In the genomic region with DNA sequence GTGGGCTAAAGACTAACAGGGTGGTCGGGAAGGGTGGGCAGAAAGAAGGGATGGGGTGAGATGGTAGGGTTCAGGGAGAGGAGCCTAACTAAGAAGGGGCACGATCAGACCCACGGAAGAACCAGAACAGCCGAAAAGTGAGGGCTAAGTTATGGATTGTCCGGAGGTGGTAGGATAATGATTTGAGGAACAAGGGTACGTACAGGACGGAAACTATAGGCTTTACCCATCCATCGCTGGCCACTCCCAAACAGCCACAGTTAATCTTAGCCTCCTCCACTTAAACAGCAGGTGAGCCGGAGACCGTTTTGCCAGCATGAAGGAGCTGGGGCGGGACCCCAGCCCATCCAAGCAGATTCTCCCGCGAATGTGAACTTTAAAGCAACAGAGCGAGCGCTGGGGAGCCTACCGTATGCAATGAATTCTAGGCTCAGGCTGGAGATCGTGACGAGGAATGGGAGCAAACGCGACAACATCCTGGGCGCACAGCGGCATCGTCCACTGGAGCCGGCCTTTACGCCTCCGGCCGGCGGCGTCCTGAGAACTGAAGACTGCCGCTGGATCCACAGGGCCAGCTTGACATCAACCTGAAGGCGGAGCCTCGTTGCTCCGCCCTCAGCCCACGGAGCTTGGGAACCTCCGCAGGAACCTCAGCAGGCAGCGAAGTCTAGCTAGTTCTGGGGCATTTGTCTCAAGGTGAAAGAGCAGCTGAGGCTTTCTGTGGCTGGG, we compare ENCODE assay signal across 8 mouse cellular contexts. TPM values are rescaled to one million over a fixed set of nuclear protein-coding genes. Genes with fewer than 3 reads are reported as not detected.
DNase-seq lines count a peak whose midpoint lies in the region; ATAC-seq and TF ChIP-seq lines count a peak whose summit lies in the region.

A gene (minus strand): TSS at position 553 of the 729 bp plus-strand sequence.

- no peaks in the 10 kb centered on the region for H3K4me1 ChIP-seq in ES-Bruce4 (ENCODE audit: control insufficient read depth, insufficient read depth, low read length)
- H3K4me1 ChIP-seq in forebrain, embryonic 12.5 days, result peaks cover 11% of the 10 kb centered on the region
- peaks cover 7% of the 10 kb centered on the region for H3K4me1 ChIP-seq in olfactory bulb, adult 2 months (ENCODE audit: control insufficient read depth, insufficient read depth, low read length)

- TF ChIP-seq POLR2A in ES-Bruce4 (IDR thresholded peaks at IDR 0.05; ENCODE audit: insufficient read depth, low read length), result no peak
- no peak for TF ChIP-seq POLR2A in brain, embryonic 14.5 days (IDR thresholded peaks at IDR 0.05; ENCODE audit: borderline replicate concordance, extremely low read depth, insufficient read depth, insufficient read length, poor library complexity, severe bottlenecking)
- TF ChIP-seq POLR2A in olfactory bulb, adult 2 months (IDR thresholded peaks at IDR 0.05; ENCODE audit: insufficient read depth, low read depth, low read length), result no peak

- no peak for TF ChIP-seq EP300 in ES-Bruce4 (IDR thresholded peaks at IDR 0.05; ENCODE audit: insufficient read depth, low read depth, low read length)

- no peak within 1 kb of the TSS for H3K27ac ChIP-seq in ES-Bruce4 (ENCODE audit: insufficient read depth, low read length)
- H3K27ac ChIP-seq in forebrain, embryonic 12.5 days, result no peak within 1 kb of the TSS
- H3K27ac ChIP-seq in olfactory bulb, adult 2 months (ENCODE audit: insufficient read depth, low read depth, low read length), result no peak within 1 kb of the TSS

- DNase-seq in brain, embryonic 14.5 days (ENCODE audit: low read depth), result peak; percentile 61
- DNase-seq in kidney, postnatal 4 days, result peak; percentile 67 to 75
- peak; percentile 71 for DNase-seq in lung, postnatal 10 days
- DNase-seq in thymus, postnatal 25 days, result peak; percentile 71

- no peaks in the 10 kb centered on the region; the same call in 1 of the 2 replicates for H3K27me3 ChIP-seq in ES-Bruce4 (ENCODE audit: control insufficient read depth, insufficient read depth, low read length, poor library complexity, severe bottlenecking)
- H3K27me3 ChIP-seq in forebrain, embryonic 12.5 days, result peaks cover 52% of the 10 kb centered on the region

- peak within 1 kb of the TSS; percentile 64 for H3K4me2 ChIP-seq in forebrain, embryonic 12.5 days

- 5% methylated on average over 36 of the region's 36 CpGs for WGBS in forebrain, embryonic 12.5 days
- WGBS in olfactory bulb, adult 2 months, result 6% methylated on average over 36 of the region's 36 CpGs

- no peak within 1 kb of the TSS for H3K9ac ChIP-seq in ES-Bruce4 (ENCODE audit: low read depth, poor library complexity, severe bottlenecking)
- H3K9ac ChIP-seq in forebrain, embryonic 12.5 days, result peak within 1 kb of the TSS; percentile 45

- ATAC-seq in forebrain, embryonic 12.5 days (ENCODE audit: low FRiP score), result no peak
- peak; percentile 69 to 79; a peak in 3 of 4 replicates for ATAC-seq in hematopoietic stem cell, adult 5-6 weeks (replicated peaks in 1 of 2; ENCODE audit: insufficient read depth in 1 of 2, low FRiP score in 2 of 2, low TSS enrichment in 1 of 2, low read depth in 1 of 2, poor library complexity in 2 of 2, severe bottlenecking in 2 of 2)

- no peaks in the 10 kb centered on the region for H3K9me3 ChIP-seq in ES-Bruce4 (replicated peaks; ENCODE audit: control insufficient read depth, insufficient read depth, low read length, poor library complexity, severe bottlenecking)
- H3K9me3 ChIP-seq in forebrain, embryonic 12.5 days, result no peaks in the 10 kb centered on the region

- TF ChIP-seq CTCF in ES-Bruce4 (IDR thresholded peaks at IDR 0.05; ENCODE audit: low read depth, low read length), result no peak
- TF ChIP-seq CTCF in brain, embryonic 14.5 days (IDR thresholded peaks at IDR 0.05; ENCODE audit: borderline replicate concordance, extremely low read depth, insufficient read depth, insufficient read length), result no peak
- no peak for TF ChIP-seq CTCF in olfactory bulb, adult 2 months (IDR thresholded peaks at IDR 0.05; ENCODE audit: insufficient read depth, low read depth, low read length)

- H3K4me3 ChIP-seq in ES-Bruce4 (ENCODE audit: low read depth, low read length), result peak within 1 kb of the TSS; percentile 60
- peak within 1 kb of the TSS; percentile 35 for H3K4me3 ChIP-seq in forebrain, embryonic 12.5 days (replicated peaks)
- H3K4me3 ChIP-seq in olfactory bulb, adult 2 months (ENCODE audit: insufficient read depth, low read depth, low read length), result peak within 1 kb of the TSS; percentile 42

- no peaks in the 10 kb centered on the region for H3K36me3 ChIP-seq in ES-Bruce4 (ENCODE audit: control insufficient read depth, insufficient read depth, low read length, poor library complexity, severe bottlenecking)
- H3K36me3 ChIP-seq in forebrain, embryonic 12.5 days (replicated peaks), result no peaks in the 10 kb centered on the region

RNA-seq across cellular contexts. Expression of the gene that starts here (rescaled TPM):
- 0.24 TPM in 1 of 2 replicates, not detected in the other for polyA plus RNA-seq in ES-Bruce4 (2011; ENCODE audit: insufficient read depth, insufficient read length, low read depth, missing spikeins)
- 0.54 and 0.78 TPM in 2 replicates for polyA plus RNA-seq in brain, embryonic 14.5 days (2012; rRNA removed)
- polyA plus RNA-seq in forebrain, embryonic 12.5 days (2016; fragmentation: Nextera tagmentation; extraction: Ambion mirVana), result 0.54 and 0.63 TPM in 2 replicates
- 8.0 and 18.6 TPM in 2 replicates for total RNA-seq in hematopoietic stem cell, adult 5-6 weeks (2017)
- not detected in 2 replicates for polyA plus RNA-seq in olfactory bulb, adult 2 months (2012; ENCODE audit: insufficient read depth, insufficient read length, low replicate concordance, missing spikeins)

Comparison
In these comparisons a context has a peak if more than half of its experiments do, and no peak if none do; other contexts are left out.
1. Peak in DNase-seq in brain, embryonic 14.5 days; RNA of the gene not detected or under 1 TPM.